Mouse (Mus musculus): ENCODE data around the gene Zfp653.

DNA sequence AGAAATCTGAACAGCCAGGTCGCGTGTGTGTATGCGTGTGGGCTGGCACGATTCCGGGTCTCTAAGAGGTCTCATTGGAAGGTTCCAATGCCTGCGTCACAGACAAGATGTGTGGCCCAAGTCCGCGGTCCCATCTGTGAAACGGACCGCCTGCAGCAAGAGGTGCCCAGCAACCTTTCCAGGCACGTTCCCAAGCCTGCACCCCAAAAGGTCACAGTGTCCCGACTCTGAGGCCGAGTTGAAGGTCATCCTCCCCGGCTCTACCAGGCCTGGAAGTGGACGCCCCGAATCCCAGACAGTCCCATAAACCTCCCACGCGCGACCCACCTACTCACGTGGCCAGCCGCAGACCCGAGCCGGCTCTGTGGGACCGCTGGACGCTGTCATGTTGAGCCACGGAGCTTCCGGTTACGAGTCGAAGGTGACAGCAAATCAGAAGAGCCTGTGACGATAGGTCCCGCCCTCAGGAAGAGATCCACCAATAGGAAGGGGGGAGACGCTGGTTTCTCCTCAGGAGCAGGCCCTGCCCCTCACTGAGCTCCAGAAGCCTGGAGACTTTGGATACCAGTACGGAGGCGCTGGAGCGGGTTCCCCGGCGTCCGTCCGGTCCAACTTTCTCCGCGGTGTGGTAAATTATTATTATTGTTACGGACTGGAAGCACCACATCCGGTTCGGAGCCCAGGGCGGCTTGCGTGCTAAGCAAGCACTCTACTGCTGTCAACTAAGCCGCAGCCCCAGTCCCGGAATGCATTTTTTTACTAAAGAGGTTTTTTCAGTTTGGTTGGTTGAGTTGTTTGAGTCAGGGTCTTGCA is 14.1 kb upstream of the Zfp653 start, which contains the start of gene Ecsit:
- TF ChIP-seq CTCF (IDR thresholded peaks at IDR 0.05; ENCODE audit: extremely low read depth, insufficient read length, insufficient replicate concordance, low read depth, low read length) (no peak), POLR2A (IDR thresholded peaks at IDR 0.05; ENCODE audit: low read depth, low read length) (peak; percentile 85)

All from small intestine, adult 2 months (tissue).